Mouse (Mus musculus): ENCODE results near the gene Fbxo17. TPM values are rescaled to one million over a fixed set of nuclear protein-coding genes. Genes with fewer than 3 reads are reported as not detected.

Fbxo17 gene
- total and polyA plus RNA-seq, 3 experiments, result 0.25 to 0.26 TPM; not detected in 1

DNA sequence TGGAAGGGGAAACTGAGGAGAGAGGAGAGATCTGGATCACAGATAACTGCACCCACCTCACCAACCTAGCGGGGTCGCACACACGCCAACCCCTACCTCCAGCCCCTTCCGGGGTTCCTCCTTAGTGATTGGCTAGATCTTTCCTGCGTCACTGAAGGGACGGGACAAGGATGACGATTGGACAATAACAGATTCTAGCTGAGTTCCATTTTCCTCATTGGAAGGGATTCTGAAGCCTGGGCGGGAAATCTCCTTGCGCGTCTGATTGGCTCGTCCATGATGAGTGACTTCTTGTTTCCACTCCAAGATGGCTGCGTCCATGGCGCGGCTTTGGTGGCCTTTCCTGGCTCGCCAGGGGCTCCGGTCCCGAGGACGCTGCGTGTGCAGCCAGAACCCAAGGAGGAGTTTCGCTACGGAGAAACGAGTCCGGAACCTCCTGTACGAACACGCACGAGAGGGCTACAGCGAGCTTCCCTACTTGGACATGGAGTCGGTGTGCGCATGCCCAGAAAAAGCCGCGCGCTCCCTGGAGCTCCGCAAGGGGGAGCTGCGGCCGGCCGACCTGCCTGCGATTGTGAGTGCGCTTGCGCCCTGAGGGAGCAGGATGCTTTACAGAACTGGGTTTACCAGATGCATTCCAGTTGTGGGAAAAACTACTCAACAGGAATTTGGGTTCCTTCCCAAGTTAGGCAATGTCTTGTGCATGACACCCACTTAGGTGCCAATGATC is 25.3 kb downstream of the Fbxo17 start, which contains the start of the genes Mrps12 and Sars2:
Gene Mrps12, minus strand, starts transcription at position 112 of the 730 bp plus-strand sequence.
Gene Sars2, plus strand, starts transcription at position 284 of the 730 bp plus-strand sequence.
- DNase-seq (ENCODE audit: extremely low read depth), result peak; percentile 99
- H3K4me2 ChIP-seq (ENCODE audit: insufficient read depth, low read depth, poor library complexity, severe bottlenecking), result peak within 1 kb of the TSS; percentile 70
- peaks cover 2% of the 10 kb centered on the region for H3K9me3 ChIP-seq (replicated peaks; ENCODE audit: low read length)
- in situ Hi-C loops (cut with MboI; ENCODE audit: low pct_ligation_motif_present, low pct_unique_long_range_greater_than_20kb, low sequenced_read_pairs) (no loop called here), dilution Hi-C loops (cut with MboI; ENCODE audit: extremely low pct_ligation_motif_present, extremely low pct_unique_long_range_greater_than_20kb, low sequenced_read_pairs) (no loop called here)
- H3K27me3 ChIP-seq (replicated peaks), result no peaks in the 10 kb centered on the region
- H3K4me3 ChIP-seq (replicated peaks in 1 of 3; ENCODE audit: low read depth in 2 of 3, low read length in 2 of 3, poor library complexity in 1 of 3), result peak within 1 kb of the TSS; percentile 84 to 97 (median 86)
- TF ChIP-seq TBP (conservative IDR thresholded peaks at IDR 0.05; ENCODE audit: low read depth, low read length) (peak; percentile 75; the same call in 1 of the 2 replicates), CHD2 (IDR thresholded peaks at IDR 0.05; ENCODE audit: low read length) (peak; percentile 95), RAD21 (IDR thresholded peaks at IDR 0.05; ENCODE audit: low read depth, low read length) (peak; percentile 23), TCF12 (IDR thresholded peaks at IDR 0.05; ENCODE audit: low read depth, low read length) (peak; percentile 65), ETS1 (conservative IDR thresholded peaks at IDR 0.05; ENCODE audit: low read depth, low read length) (peak; percentile 9; the same call in 1 of the 2 replicates), UBTF (IDR thresholded peaks at IDR 0.05; ENCODE audit: low read depth, low read length) (no peak), PAX5 (IDR thresholded peaks at IDR 0.05; ENCODE audit: low read length) (no peak), NELFE (IDR thresholded peaks at IDR 0.05; ENCODE audit: low read depth, low read length) (peak; percentile 94), NRF1 (IDR thresholded peaks at IDR 0.05; ENCODE audit: low read depth, low read length) (peak; percentile 89), EP300 (IDR thresholded peaks at IDR 0.05; ENCODE audit: low read length) (no peak), MYC (IDR thresholded peaks at IDR 0.05; ENCODE audit: low read depth, low read length) (peak; percentile 27; the same call in 1 of the 2 replicates), HCFC1 (IDR thresholded peaks at IDR 0.05; ENCODE audit: low read depth, low read length) (peak; percentile 77), SMC3 (IDR thresholded peaks at IDR 0.05; ENCODE audit: low read depth, low read length) (peak; percentile 49), MAX (IDR thresholded peaks at IDR 0.05; ENCODE audit: low read length) (peak; percentile 45), CTCF (conservative IDR thresholded peaks at IDR 0.05 in 1 of 2, IDR thresholded peaks at IDR 0.05 in 1 of 2; ENCODE audit: low read depth in 2 of 2, low read length in 2 of 2) (peak in 1 of 2 experiments; percentile 87; a peak in 2 of 4 replicates), POLR2AphosphoS2 (IDR thresholded peaks at IDR 0.05; ENCODE audit: low read depth, low read length) (peak; percentile 78; the same call in 1 of the 2 replicates), MXI1 (IDR thresholded peaks at IDR 0.05; ENCODE audit: low read depth, low read length) (peak; percentile 17), E2F4 (IDR thresholded peaks at IDR 0.05; ENCODE audit: insufficient replicate concordance, low read depth, low read length) (peak; percentile 98), IRF4 (IDR thresholded peaks at IDR 0.05; ENCODE audit: low read depth, low read length) (peak; percentile 21; the same call in 1 of the 2 replicates), ZMIZ1 (IDR thresholded peaks at IDR 0.05; ENCODE audit: low read depth, low read length) (peak; percentile 61), JUND (conservative IDR thresholded peaks at IDR 0.05; ENCODE audit: low read depth, low read length) (no peak), ZC3H11A (IDR thresholded peaks at IDR 0.05; ENCODE audit: low read depth, low read length) (no peak), ELF1 (IDR thresholded peaks at IDR 0.05; ENCODE audit: low read depth, low read length) (peak; percentile 95), POLR2A (IDR thresholded peaks at IDR 0.05; ENCODE audit: low read depth, low read length) (peak; percentile 90)
- peaks cover 29 to 60% of the 10 kb centered on the region in 2 experiments for H3K36me3 ChIP-seq (replicated peaks in 1 of 2; ENCODE audit: control insufficient read depth in 1 of 2, insufficient read depth in 1 of 2, low read length in 1 of 2)
- H3K79me2 ChIP-seq (replicated peaks; ENCODE audit: control insufficient read depth, extremely low read depth, insufficient read depth, poor library complexity, severe bottlenecking), result no peaks in the 10 kb centered on the region; the same call in none of the 2 replicates
- H3K9ac ChIP-seq (ENCODE audit: insufficient read depth, low read depth), result peak within 1 kb of the TSS; percentile 95
- peak within 1 kb of the TSS; percentile 70 for H3K27ac ChIP-seq (ENCODE audit: insufficient read depth, low read depth)
- peaks cover 0 to 23% of the 10 kb centered on the region in 2 experiments; a peak in 2 of 4 replicates for H3K4me1 ChIP-seq (ENCODE audit: control insufficient read depth in 1 of 2, insufficient read depth in 2 of 2)
